Mouse (Mus musculus) heart, adult 8-10 months (tissue): ENCODE data around the gene Begain. TPM values are rescaled to one million over a fixed set of nuclear protein-coding genes. Genes with fewer than 3 reads are reported as not detected.

Experiments used
- DNase-seq: peaks from one replicate; pipeline ENCODE4 v3.0.0; 2022; ENCODE audit warnings: low spot score
- total RNA-seq, 4 experiments: library from RNA; stranded (reverse); gene quantifications; 2 replicates each; pipeline ENCODE4 v1.2.4; 2022

Gene Begain
- total RNA-seq, 4 experiments from 2014 or later = 0.17 to 0.19 TPM; not detected in 2

DNA sequence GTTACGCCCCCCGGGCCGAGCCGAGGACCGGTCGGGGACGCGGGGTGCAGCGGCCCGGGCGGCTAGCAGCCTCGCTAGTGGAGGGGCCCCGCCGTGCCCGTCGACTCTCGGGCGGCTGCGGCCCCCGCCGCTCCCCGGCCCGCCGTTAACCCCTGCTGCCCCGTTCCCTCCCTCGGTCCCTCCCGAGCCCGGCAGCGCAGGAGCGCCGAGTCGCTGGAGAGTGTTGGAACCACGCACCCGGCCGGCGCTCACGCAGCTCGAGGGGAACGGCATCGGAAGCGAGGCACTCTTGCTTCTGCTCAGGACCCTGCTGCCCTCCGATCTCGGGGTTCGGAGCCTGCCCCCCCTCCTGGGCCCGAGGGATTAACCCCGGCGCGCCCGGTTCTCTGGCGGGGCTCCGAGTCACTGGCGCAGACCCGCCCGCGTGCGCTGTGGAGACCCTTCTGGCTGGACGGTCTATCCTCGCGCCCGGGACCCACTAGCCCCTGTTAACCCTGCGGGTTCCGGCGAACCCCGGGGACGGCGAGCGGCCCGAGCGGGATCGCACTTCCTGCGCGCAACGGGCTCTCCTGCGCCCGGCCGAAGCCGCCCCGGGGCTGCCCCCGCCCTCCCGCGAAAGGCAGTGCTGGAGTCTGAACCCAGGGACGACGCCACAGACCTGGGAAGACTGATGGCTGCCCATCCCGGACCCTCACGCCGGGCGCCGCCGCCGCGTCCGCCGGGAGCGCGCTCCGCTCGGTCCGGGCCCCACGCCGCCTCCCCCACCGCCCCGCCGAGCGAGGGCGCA lies 14.8 kb downstream of the Begain start:
- DNase-seq = no peak

DNA sequence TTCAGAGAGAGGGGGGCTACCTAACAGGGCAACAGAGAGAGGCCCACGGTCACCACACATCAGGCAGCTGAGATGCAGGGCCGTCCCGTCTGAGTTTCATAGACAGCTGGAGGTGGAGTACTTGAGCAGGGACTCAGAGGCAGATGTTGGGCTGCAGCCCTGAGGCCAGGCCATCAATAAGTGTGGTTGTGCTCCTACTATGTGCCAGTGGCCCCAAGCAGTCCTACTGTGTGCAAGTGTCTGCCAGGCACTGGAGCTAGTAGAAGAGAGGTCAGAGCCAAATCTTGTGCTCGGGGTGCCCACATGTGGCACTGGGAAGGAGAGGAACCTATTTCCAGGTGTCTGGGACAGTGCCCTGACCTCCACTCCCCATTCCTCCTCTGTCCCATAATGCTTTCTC lies 18.1 kb downstream of the Begain start:
- no peak for DNase-seq

DNA sequence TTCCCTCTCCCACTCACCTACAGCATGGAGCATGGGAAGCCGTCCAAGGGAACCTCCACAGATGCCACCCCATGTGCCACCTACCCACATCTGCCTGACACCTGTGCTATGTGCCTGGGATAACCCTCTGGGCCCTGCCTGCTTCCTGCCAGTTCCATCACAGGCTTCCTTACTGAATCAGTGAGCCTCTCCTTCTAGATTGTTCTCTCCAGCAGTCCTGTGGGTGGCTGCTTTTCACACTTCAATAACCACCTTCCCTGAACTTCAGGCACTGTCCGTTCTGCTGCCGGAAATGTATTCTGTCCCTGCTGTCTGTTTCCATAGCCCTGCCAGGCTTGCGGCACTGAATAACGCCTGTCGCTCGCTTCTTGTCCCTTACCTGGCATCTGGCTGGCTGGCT lies 22.4 kb downstream of the Begain start:
- DNase-seq = no peak

DNA sequence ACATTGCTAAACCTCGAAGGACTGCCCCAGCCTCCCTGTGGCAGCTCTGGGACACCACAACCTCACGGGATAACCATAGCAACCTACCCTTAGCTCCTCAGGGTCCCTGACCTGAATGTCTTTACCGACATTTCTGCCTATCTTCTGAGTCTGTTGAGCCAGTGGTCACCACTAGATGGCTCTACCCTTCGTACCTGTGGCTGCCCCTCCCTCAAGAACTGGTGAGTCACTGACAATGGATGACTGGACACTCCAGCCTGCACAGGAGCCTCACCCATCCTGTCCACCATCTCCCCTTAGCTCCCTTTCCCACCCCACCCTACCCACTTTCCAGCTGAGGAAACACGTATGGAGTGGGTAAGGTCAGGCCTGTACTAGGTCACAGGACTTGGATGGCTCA lies 23.5 kb downstream of the Begain start:
- no peak for DNase-seq

DNA sequence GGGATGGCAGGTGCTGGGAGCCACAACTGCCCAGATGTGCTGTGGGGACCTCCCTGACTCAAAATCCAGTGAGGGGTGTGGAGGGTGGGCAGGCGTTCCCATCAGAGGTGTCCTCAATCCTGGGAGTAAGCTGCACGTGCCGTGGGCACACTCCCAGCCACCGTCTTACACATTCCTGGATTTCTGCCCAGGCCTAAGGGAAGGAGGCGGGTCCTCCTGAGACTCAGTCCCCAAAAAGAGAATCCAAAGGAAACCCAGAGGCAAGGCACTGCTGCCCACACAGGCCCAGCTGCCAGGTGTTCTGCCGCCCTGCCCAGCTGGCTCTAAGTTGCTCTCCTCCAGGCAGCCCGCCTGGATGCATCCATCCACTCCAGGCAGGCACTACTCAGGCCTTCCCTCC lies 28.7 kb downstream of the Begain start:
- no peak for DNase-seq

DNA sequence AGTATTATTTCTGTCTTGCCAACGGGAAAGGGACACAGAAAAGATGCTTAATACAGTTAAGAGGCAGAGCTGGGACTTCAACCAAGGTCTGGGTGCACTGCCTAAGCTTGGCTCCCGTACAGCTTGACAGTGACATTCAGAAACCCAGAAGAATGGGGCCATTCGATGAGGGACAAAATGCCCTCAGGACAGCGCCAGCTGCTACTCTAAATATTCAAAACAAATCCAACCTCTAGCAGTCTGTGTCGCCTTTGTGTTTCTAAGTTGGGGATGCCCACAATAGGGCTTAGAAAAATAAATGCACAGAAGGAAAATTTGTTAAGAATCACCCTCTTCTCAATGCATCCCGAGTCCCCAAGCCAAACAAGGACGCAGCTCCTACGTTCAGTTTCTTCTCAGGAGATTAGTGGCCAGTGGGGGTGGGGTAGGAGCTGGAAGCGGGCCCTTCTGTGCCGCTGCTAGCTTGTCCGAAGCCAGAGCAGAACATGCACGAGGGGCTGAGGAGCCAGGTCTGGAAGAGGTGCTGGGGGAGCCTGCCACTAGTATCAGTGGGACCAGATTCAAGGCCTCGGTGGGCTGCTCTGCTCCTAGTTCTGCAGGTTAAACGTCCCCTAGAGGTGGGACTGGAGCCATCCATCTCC lies 29.7 kb downstream of the Begain start:
- no peak for DNase-seq

DNA sequence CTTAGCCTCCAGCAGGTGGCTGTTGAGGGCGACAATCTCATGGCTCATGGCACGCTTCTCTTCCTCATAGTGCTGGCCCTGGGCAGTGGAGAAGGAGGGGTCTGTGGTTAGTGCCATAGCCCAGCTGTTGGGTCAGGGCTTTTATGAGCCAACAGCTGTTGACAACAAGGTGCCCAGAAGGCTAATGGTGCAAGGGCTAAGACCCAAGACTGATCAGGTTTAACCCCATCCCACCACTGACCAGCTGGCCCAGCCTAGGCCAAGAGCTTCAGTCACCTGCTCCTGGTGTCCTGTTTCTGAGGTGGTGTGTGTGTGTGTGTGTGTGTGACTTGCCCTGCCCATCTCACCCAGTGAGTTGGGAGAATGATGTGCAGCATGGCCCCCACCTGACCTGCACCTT lies 31.0 kb downstream of the Begain start:
- DNase-seq = no peak

DNA sequence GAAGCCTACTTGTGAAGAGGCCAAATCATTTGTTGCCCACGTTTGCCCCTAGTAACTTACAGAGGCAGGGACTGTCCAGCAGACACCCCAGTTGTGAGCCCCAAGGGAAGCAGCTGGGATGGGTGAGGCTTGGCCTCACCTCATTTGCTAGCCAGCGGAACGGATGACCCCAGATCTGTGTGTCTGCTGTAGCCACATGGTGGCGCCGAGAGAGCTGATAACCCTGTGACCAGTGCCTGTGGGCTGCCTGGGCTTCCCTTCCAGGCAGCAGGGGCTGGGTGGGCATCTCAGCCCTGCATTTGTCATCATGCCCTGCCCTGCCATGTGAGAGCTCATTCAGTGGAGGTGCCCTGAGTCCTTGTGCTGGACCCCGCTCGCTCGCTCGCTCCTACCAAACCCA lies 44.2 kb downstream of the Begain start:
- no peak for DNase-seq

DNA sequence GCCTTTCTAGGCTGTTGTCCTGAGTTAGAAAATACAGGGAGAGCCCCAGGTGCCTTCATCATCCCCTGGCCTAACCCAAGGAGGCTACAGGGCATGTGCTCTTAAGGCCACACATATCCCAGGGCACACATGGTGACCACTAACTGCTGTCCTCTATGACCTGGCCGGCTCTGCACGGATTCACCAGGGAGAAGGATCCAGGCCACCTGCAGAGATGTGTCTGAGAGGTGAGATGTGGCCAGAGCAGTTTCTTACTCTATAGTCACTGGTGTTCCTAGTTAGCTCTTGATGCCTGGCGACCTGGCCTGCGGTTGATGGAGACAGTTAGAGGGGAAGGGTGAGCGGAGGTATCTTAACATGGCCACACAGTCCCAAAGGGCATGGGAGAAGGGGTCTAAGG lies 45.1 kb downstream of the Begain start:
- no peak for DNase-seq

DNA sequence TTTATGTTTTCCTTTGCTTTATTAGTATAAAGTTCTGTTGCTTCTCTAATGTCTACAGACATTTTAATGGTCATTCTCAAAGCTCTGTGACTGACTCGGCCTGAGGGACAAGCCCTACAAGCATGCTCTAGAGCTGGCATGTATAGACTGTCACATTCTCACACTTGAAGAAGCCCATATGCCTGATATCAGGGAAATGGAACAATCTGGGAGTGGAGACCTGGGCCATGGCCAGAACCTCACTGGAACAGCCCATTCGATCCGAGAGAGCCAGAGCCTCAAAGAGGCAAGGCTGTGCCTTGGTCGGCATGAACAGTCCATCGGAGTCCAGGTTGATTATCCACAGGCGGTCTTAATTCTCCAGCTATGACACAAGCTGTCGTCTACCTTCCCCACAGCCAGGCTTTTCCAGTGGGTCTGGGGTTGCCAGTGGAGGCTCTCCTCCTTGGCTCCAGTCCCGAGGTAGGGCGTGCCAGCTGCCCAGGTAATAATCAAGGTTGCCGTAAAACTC lies 45.8 kb downstream of the Begain start:
- no peak for DNase-seq

DNA sequence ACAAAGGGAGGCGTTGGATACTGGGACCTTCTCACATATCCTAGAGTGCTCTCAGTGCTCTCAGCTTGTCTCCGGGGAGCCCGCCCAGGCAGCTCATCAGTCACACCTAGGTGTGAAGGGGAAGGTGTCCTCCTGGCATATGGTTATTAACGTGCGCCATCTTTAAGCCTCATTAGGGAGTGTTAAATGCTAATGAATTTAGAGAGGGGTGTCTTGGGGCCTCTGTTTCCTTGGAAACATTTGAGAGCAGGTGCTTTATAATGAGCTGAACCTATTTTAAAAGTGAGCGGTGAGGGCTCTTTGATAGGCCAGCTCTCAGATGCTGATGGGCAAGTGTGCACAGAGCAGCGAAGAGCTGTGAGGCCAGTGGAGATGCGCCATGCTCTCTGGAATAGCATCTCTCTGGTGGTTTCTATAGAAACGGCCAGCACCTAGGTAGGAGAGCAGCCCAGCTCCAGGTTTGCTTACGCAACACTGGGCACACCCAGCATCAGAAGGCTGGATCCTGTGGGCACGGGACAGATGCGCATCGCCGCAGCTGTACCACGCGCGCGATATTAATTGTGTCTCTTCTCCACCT lies 57.9 kb downstream of the Begain start:
- DNase-seq = no peak

DNA sequence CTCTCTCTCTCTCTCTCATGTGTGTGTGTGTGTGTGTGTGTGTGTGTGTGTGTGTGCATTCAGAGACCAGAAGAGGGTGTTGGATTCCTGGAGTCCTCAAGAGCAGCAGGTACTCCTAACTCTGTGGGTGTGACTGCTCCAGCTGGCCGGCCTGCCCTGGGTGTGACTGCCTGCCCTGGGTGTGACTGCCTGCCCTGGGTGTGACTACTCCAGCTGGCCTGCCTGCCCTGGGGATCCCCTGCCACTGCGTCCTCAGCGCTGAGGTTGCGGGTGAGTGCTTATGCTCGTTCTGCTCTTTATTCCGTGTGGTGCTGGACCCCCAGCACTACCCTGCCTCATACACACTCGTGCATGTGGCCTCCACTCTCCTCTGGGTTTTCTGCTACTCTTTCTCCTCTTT lies 65.0 kb downstream of the Begain start:
- no peak for DNase-seq

DNA sequence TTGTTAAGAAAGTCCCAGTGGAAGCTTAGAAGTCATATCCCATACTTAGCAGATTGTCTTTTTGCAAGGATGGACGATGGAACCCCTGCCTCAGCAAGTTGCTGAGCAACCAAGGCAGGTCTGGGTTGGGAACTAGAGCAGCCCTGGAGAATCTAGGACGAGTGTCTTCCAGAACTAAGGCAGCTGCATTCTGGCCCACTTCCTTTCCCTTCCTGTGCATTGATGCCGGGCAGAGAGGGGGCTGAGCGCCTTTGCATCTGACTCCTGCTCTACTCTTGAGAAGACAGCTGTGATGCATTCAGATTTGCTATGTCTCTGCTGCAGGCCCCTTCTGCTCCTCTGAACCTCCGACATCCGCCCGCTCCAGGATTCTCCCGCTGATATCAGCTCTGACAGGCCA lies 70.8 kb downstream of the Begain start:
- DNase-seq = no peak

DNA sequence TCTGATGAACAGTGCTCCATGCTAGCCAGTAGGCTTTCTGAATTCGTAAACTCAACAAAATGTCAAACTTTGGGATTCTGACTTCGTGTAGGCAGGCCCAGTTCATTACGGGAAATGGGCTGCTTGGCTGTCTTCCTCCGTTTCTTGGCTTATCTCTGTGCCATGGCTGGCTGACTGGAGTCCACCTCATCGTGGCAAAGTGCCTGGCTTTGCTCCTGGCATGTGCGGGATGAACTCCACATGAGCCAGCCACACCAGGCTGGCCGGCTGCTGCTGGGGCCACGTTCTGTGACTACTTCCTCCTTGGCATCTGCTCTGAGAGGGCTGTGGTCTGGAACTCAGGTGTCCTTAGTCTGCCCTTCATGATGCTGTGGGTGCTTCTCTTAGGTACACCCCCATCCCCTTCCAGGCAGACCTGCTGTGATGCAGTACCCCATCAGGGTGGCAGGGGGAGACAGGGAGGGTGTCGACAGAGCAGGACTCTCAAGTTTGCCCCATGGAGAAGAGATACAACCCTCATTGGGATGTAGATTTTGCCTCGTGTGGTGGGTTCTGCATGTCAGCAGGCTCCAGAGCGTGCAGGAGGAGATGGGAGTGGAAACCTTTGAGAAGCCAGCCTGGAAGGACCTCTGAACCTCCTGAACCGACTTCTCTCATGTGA lies 71.9 kb downstream of the Begain start:
- no peak for DNase-seq

DNA sequence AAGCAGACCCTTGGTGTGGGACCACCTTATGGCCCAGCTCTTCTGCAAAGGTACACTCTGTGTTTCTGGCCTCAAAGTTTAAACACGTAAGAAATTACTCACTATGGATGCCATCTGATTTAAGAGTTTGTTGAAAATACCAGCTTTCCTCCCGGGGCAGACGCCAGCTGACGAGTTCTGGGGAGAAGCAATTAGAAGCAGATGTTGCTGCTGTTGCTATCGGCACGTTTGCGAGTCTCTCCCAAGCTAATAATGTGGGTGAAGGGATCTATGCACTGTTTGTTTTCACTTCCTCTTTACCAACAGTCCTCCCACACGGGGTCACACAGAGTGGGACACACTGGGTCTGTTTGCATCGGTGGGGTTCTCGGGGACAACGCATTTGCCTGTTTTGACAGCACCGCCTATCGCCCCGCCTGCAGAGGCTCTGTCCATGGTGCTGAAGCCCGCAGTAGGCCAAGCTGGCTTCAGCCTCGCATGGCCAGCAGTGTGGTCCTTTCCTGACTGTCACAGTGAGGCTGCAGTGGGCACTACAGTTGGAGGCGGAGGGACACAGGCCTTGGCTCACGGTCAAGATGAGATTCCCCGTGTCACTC lies 73.5 kb downstream of the Begain start:
- peak; percentile 53 for DNase-seq

DNA sequence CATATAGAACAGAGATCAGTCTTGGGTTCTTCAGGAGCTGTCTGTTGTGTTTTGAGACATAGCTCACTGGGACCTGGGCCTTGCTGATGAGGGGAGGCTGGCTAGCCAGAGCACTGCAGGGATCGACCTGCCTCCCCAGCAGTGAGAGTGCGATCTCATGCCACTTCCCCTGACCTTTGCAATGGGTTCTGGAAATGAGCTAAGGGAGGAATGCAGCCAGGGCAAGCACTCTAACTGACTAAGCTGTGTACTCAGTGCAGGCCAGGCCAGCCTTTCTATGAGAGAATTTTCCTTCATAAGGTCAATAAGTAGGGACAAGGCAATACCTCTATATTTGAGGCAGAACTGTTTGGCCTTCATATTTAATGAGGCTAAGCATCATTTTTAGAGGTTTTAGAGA lies 75.0 kb downstream of the Begain start:
- DNase-seq = no peak

DNA sequence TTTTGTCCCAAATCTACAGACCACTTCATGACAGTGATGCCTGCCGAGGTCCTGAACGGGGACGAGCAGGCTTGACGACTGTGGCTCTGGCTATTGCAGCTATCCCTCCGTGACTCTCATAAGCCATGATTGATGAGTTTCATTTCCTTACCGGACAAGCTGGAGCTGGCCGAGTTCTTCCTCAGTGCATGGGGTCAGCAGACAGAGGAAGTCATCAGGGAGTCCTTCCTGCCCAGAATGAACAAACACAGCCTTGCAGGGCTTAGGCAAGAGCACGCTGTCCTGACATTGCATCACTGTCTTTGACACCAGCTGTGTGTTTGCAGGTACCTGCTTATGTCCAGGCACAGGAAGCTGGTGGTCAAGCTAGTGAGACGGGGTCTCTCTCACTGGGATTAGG lies 77.6 kb downstream of the Begain start:
- DNase-seq = peak; percentile 10

DNA sequence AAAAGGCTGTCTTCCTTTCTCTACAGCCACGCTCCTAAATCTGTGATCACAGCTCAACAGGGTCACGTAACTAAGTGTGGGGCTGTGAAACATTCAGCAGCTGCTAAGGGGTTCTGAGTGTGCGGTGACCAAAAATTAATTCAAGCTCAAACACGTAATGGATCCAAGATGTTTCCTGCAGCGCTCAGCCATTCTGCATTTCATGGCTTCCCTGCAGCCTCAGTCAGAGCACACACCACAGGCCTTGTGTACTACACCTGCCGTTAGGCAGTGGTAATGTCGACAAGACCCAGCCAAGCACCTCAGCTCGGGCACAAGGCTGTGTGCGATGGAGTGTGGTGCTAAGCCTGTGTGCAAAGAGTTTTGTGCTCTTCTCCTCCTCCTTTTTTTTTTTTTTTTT lies 80.6 kb downstream of the Begain start:
- DNase-seq = no peak

DNA sequence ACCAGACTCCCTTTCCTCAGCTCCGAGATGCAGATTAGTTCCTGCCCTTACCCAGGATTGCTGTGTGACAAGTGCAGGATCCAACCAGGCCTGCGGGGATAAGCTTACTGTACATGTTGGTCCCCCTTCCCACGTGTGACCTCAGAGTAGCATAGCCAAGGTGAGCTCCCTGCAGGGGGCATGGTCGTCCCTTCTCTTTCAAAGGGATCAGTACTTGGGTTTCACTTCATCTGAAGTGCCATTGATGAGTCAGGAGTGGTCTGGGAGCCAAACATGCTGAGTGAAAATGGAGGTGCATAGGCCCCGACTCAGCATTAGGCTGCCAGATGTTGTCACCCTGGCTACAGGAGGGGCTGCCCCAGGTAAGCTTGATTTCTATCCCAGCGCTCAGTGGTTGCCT lies 83.0 kb downstream of the Begain start:
- no peak for DNase-seq

DNA sequence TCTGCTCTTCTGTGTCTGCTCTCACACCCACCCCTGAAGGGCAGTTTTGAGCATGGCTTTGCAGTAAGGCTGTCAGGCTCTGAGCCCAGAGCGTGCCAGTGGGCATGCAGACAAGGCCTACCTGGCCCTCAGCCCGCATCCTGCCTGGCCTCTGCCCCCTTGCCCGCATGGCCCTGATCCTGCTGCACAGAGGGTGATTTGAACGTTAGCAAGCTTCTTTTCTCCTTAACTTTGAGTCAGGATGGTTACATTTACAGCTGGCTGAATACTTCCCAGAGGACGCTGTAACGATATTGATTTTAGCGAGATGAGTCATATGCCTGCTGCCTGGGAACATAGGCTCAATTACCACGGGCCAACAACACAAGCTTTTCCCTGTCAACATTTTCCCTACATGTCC lies 83.5 kb downstream of the Begain start:
- no peak for DNase-seq

DNA sequence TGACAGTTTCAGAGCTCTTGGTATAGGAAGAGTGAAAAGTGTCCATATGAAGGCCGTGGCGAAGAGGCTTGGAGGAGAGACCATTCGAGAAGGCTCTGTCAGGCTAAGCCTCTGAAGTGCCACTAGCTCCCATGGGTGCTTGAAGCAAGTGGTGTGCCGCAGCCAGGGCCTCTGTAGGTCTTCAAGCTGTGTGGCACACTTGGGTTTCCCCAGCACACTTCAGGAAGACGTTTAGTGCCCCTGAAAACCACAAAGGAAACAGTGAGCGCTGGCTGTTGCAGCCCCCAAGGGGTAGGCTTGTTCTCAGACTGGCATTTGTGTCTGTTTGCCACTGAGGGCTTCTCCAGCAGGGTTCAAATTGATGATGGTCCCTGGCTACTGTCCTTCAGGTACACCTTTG lies 84.5 kb downstream of the Begain start:
- no peak for DNase-seq

DNA sequence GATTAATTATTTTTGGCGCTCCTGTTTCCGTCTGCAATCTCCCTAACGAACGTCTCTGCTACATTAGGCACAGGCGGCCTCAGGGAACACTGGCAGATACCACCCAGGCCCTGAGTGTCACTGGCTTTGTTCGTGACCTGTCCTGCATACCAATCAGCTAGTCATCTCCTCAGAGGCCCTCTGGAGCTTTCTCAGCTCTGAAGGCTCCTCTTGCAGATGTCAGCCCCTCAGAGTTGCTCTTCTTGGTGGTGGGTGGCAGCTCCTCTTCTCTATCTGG lies 85.4 kb downstream of the Begain start:
- DNase-seq = no peak
